Mouse (Mus musculus) heart, postnatal 0 days (tissue): Measurements from ENCODE around the gene Ccdc141.

Experiments used
- CTCF ChIP-seq: IDR thresholded peaks from 2 replicates; pipeline ENCODE4 v1.5.1; 2016; ENCODE audit warnings: antibody characterized with exemption, control low read depth, low read depth
- EP300 ChIP-seq: IDR thresholded peaks from 2 replicates; pipeline ENCODE4 v1.6.1; 2016; ENCODE audit warnings: antibody characterized with exemption, low read depth

- TF ChIP-seq CTCF (no peak), EP300 (no peak)
These were observed 96.1 kb downstream of the Ccdc141 start for GRCm38 (mm10) chr2:77074373-77074772.
